Mouse (Mus musculus): ENCODE data around the gene Surf6.
"Not testable (repeated sequence)": the region's sequence is repeated elsewhere in the genome, so short reads cannot be mapped to it uniquely, and the experiment has no call there.

Gene Surf6

GRCm38 (mm10) chr2:26913416-26914147 lies 10.9 kb upstream of the Surf6 start:
- DNase-seq (ENCODE audit: low read depth), result no peak

- no peak for DNase-seq (ENCODE audit: low read depth)
Measured at GRCm38 (mm10) chr2:26912253-26912770, 9.6 kb upstream of the Surf6 start.

GRCm38 (mm10) chr2:26910994-26911765 lies 8.5 kb upstream of the Surf6 start:
- no peak for DNase-seq (ENCODE audit: low read depth)

GRCm38 (mm10) chr2:26910124-26910993 lies 7.7 kb upstream of the Surf6 start, which contains the start of the genes Med22 and Rpl7a:
Gene Med22 (minus strand): TSS chr2:26910677.
Gene Rpl7a (plus strand): TSS chr2:26910764.
- peak; percentile 97 for DNase-seq (ENCODE audit: low read depth)

- no peak for DNase-seq (ENCODE audit: low read depth)
Measured at GRCm38 (mm10) chr2:26909387-26909784, 6.7 kb upstream of the Surf6 start.

GRCm38 (mm10) chr2:26908710-26909386 lies 6.2 kb upstream of the Surf6 start:
- DNase-seq (ENCODE audit: low read depth), result no peak

- DNase-seq (ENCODE audit: low read depth), result no peak
Measured at GRCm38 (mm10) chr2:26907109-26907508, 4.4 kb upstream of the Surf6 start.

GRCm38 (mm10) chr2:26906431-26906830 lies 3.8 kb upstream of the Surf6 start:
- DNase-seq (ENCODE audit: low read depth), result no peak

GRCm38 (mm10) chr2:26905936-26906335 lies 3.3 kb upstream of the Surf6 start:
- DNase-seq (ENCODE audit: low read depth), result no peak

- no peak for DNase-seq (ENCODE audit: low read depth)
Measured at GRCm38 (mm10) chr2:26903311-26903710, 632 bp upstream of the Surf6 start.

GRCm38 (mm10) chr2:26901834-26902400 lies 762 bp downstream of the Surf6 start:
- DNase-seq (ENCODE audit: low read depth), result no peak

- DNase-seq (ENCODE audit: low read depth), result no peak
Measured at GRCm38 (mm10) chr2:26900731-26901130, 1.9 kb downstream of the Surf6 start.

GRCm38 (mm10) chr2:26895898-26896297 lies 6.8 kb downstream of the Surf6 start:
- no peak for DNase-seq (ENCODE audit: low read depth)

GRCm38 (mm10) chr2:26886170-26886569 lies 16.5 kb downstream of the Surf6 start:
- not testable (repeated sequence) for DNase-seq (ENCODE audit: low read depth)

- not testable (repeated sequence) for DNase-seq (ENCODE audit: low read depth)
Measured at GRCm38 (mm10) chr2:26885541-26885940, 17.1 kb downstream of the Surf6 start.

GRCm38 (mm10) chr2:26878571-26878970 lies 24.1 kb downstream of the Surf6 start:
- no peak for DNase-seq (ENCODE audit: low read depth)

GRCm38 (mm10) chr2:26870666-26871065 lies 32.0 kb downstream of the Surf6 start:
- DNase-seq (ENCODE audit: low read depth), result no peak

- no peak for DNase-seq (ENCODE audit: low read depth)
Measured at GRCm38 (mm10) chr2:26864879-26865278, 37.8 kb downstream of the Surf6 start, which contains the start of gene Abo. Gene Abo (minus strand): TSS chr2:26864979.

- DNase-seq (ENCODE audit: low read depth), result no peak
Measured at GRCm38 (mm10) chr2:26862856-26863255, 39.8 kb downstream of the Surf6 start.

- peak; percentile 27 for DNase-seq (ENCODE audit: low read depth)
Measured at GRCm38 (mm10) chr2:26847706-26848105, 55.0 kb downstream of the Surf6 start.

Data from c-Kit-positive CD71-positive TER-119-negative erythroid progenitor cells, embryonic 14.5 days (primary cell).